Mouse (Mus musculus) cortical plate, adult 2 months (tissue): ENCODE data around the gene U2af1.

ENCODE experiments used
- CTCF ChIP-seq: fragments of 200-500 bp; IDR thresholded peaks from 2 replicates; pipeline ENCODE4 v1.5.1; 2011; ENCODE audit warnings: mild to moderate bottlenecking, control low read depth, low read length; ENCODE audit not compliant: insufficient read depth; ENCODE audit errors: extremely low read depth
- POLR2A ChIP-seq: fragments of 200-500 bp; IDR thresholded peaks from 2 replicates; pipeline ENCODE4 v1.6.1; 2011; ENCODE audit warnings: mild to moderate bottlenecking, low read length, control low read depth; ENCODE audit not compliant: insufficient read depth; ENCODE audit errors: extremely low read depth

DNA sequence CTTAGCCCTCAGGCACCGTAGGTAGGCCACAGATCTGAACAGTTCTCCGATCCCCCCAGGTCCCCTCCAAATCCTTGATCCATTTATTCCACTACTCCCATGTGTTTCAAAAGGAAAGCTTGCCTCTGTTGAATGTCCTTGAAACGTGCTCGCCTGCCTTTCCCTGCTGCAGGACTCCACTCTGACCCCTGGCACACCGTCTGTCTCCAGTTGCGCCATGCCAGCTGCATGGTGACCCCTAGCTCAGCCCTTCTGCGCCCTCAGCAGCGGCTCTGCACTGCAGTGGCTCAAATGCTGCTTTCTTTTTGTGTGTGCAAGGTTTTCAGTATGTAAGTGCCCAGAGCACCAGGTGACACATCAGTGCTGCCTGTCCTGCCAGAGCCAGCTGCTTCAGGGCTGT, 60.1 kb downstream of the U2af1 start:
- no peak for TF ChIP-seq POLR2A
- TF ChIP-seq CTCF, result no peak
